Mouse (Mus musculus): ENCODE data around the gene Tiam2. TPM values are rescaled to one million over a fixed set of nuclear protein-coding genes. Genes with fewer than 3 reads are reported as not detected.

Tiam2 gene
- polyA plus RNA-seq, 1 experiment from 2014 or later: 5.5 TPM

DNA sequence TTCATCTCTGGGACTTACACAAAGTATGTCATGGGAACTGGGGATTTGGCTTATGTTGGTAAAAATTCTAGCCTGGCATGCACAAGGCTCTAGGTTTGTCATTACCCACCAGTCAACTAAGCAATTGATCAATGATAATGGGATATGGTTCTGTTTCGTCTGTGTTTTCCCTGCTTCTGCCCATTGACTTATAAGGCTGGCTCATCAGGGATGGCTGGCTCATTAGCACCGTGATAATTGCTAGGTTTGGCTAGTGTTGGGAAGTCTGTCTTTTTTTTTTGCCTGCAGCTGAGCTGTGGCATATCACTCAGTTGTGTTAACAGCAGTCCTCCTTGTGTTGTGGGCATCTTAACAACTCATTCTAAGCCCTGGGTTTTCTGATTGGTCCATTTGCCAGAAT is 36.8 kb downstream of the Tiam2 start:
- Histone ChIP-seq H3K27me3 (ENCODE audit: control insufficient read depth, insufficient read depth, low read length) (no peaks in the 10 kb centered on the region), H3K4me1 (replicated peaks; ENCODE audit: control insufficient read depth, insufficient read depth, low read length) (no peaks in the 10 kb centered on the region), H3K9me3 (ENCODE audit: control insufficient read depth, low read length) (no peaks in the 10 kb centered on the region), H3K27ac (ENCODE audit: low read depth, low read length) (no peak overlapping the region), H3K4me3 (ENCODE audit: low read depth, low read length) (no peak overlapping the region), H3K4me2 (replicated peaks; ENCODE audit: low read depth, low read length) (no peak overlapping the region), H3K9ac (ENCODE audit: low read depth, low read length) (no peak overlapping the region), H3K36me3 (ENCODE audit: control insufficient read depth, insufficient read depth, low read length) (no peaks in the 10 kb centered on the region)
- no peak for ATAC-seq (ENCODE audit: low FRiP score)
- DNase-seq (ENCODE audit: low spot score): no peak
- WGBS: 75% methylated on average over 2 of the region's 2 CpGs

DNA sequence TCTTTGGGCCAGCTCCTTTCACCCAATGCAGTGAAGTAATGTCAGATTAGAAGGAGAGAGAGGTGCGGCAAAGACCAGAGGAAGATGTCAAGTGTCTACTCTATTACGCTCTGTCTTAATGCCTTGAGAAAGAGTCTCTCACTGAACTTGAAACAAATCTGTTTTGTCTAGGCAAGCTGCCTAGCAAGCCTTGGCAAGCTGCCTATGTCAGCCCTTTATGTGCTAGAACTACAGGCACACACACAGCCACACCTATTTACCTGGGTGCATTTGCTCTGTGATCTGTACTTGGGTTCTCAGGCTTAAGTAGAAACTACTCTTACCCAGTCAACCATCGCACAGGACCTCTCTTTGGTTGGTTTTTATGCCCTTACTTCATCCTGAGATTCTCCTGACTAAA is 40.4 kb downstream of the Tiam2 start:
- H3K9ac ChIP-seq (ENCODE audit: low read depth, low read length): no peak overlapping the region
- 93% methylated on average over 3 of the region's 3 CpGs for WGBS
- no peak overlapping the region for H3K4me2 ChIP-seq (replicated peaks; ENCODE audit: low read depth, low read length)
- ATAC-seq (ENCODE audit: low FRiP score) (no peak), DNase-seq (ENCODE audit: low spot score) (no peak)
- no peaks in the 10 kb centered on the region for H3K36me3 ChIP-seq (ENCODE audit: control insufficient read depth, insufficient read depth, low read length)
- H3K27me3 ChIP-seq (ENCODE audit: control insufficient read depth, insufficient read depth, low read length): no peaks in the 10 kb centered on the region
- H3K4me3 ChIP-seq (ENCODE audit: low read depth, low read length): no peak overlapping the region
- H3K9me3 ChIP-seq (ENCODE audit: control insufficient read depth, low read length): no peaks in the 10 kb centered on the region
- H3K27ac ChIP-seq (ENCODE audit: low read depth, low read length): no peak overlapping the region
- H3K4me1 ChIP-seq (replicated peaks; ENCODE audit: control insufficient read depth, insufficient read depth, low read length): no peaks in the 10 kb centered on the region

DNA sequence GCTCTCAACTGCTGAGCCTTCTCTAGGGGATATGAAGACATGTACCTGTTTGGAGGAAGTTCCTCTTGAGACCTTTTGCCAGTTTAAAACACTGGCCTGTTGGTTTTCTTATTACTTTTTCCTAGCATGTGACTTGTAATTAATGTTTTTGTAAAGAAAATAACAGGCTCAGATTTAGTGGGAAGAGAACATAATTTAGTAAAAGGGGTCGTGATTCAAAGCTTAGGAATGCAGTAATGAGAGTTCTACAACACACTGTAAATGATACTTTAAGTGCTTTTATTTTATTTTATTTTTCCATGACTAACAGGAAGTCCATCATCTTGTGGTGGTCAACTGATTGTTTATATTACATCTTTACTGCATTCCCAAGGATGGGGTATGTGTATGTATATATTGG is 42.0 kb downstream of the Tiam2 start:
- WGBS: 79% methylated on average over 1 of the region's 1 CpGs

DNA sequence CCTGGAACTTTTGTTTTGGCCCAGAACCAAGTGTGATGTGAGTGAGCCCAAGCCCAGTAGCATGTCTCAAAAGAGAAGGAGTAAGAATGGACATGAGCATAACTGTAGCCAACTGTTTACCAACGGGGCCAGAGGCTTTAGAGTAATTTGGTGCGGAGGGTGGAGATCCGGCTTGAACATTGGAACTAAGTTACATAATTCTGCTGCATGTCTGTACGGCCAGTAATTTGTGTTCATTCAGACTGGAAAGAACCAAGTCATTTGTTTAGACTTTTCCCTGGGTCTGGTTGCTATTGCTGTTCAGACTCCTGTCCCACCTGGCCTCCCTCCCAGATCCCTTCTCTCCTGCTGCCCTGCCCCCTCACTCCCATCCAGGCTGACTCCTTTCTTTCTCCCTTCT is 43.3 kb downstream of the Tiam2 start:
- H3K4me2 ChIP-seq (replicated peaks; ENCODE audit: low read depth, low read length): no peak overlapping the region
- no peaks in the 10 kb centered on the region for H3K36me3 ChIP-seq (ENCODE audit: control insufficient read depth, insufficient read depth, low read length)
- H3K4me1 ChIP-seq (replicated peaks; ENCODE audit: control insufficient read depth, insufficient read depth, low read length): no peaks in the 10 kb centered on the region
- H3K27me3 ChIP-seq (ENCODE audit: control insufficient read depth, insufficient read depth, low read length): no peaks in the 10 kb centered on the region
- H3K4me3 ChIP-seq (ENCODE audit: low read depth, low read length): no peak overlapping the region
- ATAC-seq (ENCODE audit: low FRiP score): no peak
- WGBS: 88% methylated on average over 4 of the region's 4 CpGs
- no peak for DNase-seq (ENCODE audit: low spot score)
- H3K9me3 ChIP-seq (ENCODE audit: control insufficient read depth, low read length): no peaks in the 10 kb centered on the region
- H3K9ac ChIP-seq (ENCODE audit: low read depth, low read length): no peak overlapping the region
- H3K27ac ChIP-seq (ENCODE audit: low read depth, low read length): no peak overlapping the region

More for the DNA sequence above, 42.0 kb downstream of the Tiam2 start:
- Histone ChIP-seq H3K9me3 (ENCODE audit: control insufficient read depth, low read length) (no peaks in the 10 kb centered on the region), H3K36me3 (ENCODE audit: control insufficient read depth, insufficient read depth, low read length) (no peaks in the 10 kb centered on the region), H3K27ac (ENCODE audit: low read depth, low read length) (no peak overlapping the region), H3K4me2 (replicated peaks; ENCODE audit: low read depth, low read length) (no peak overlapping the region), H3K4me3 (ENCODE audit: low read depth, low read length) (no peak overlapping the region), H3K27me3 (ENCODE audit: control insufficient read depth, insufficient read depth, low read length) (no peaks in the 10 kb centered on the region), H3K9ac (ENCODE audit: low read depth, low read length) (no peak overlapping the region), H3K4me1 (replicated peaks; ENCODE audit: control insufficient read depth, insufficient read depth, low read length) (no peaks in the 10 kb centered on the region)
- no peak for DNase-seq (ENCODE audit: low spot score)
- ATAC-seq (ENCODE audit: low FRiP score): no peak

DNA sequence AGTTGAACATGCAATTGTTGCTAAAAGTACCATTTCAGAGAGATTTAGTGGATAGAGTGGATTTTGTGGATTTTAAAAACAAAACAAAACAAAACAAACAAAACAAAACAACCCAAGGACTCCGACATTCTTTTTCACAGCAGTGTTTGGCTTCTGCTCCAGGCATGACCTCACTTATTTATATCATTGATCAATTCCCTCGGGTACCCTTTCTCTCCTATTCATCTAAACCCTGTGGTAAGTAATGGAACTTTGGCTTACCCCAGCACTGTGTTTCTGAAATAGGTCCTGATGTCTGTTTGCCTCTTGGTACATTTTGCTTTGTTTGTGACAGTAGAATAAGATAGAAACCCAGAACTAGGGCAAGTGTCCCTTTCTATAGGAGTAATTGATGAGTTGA is 52.2 kb downstream of the Tiam2 start:
- DNase-seq (ENCODE audit: low spot score) (no peak), ATAC-seq (ENCODE audit: low FRiP score) (no peak)
- Histone ChIP-seq H3K36me3 (ENCODE audit: control insufficient read depth, insufficient read depth, low read length) (no peaks in the 10 kb centered on the region), H3K4me1 (replicated peaks; ENCODE audit: control insufficient read depth, insufficient read depth, low read length) (no peaks in the 10 kb centered on the region), H3K27ac (ENCODE audit: low read depth, low read length) (no peak overlapping the region), H3K9me3 (ENCODE audit: control insufficient read depth, low read length) (no peaks in the 10 kb centered on the region), H3K4me2 (replicated peaks; ENCODE audit: low read depth, low read length) (no peak overlapping the region), H3K9ac (ENCODE audit: low read depth, low read length) (no peak overlapping the region), H3K27me3 (ENCODE audit: control insufficient read depth, insufficient read depth, low read length) (no peaks in the 10 kb centered on the region), H3K4me3 (ENCODE audit: low read depth, low read length) (no peak overlapping the region)
- 54% methylated on average over 2 of the region's 2 CpGs for WGBS

DNA sequence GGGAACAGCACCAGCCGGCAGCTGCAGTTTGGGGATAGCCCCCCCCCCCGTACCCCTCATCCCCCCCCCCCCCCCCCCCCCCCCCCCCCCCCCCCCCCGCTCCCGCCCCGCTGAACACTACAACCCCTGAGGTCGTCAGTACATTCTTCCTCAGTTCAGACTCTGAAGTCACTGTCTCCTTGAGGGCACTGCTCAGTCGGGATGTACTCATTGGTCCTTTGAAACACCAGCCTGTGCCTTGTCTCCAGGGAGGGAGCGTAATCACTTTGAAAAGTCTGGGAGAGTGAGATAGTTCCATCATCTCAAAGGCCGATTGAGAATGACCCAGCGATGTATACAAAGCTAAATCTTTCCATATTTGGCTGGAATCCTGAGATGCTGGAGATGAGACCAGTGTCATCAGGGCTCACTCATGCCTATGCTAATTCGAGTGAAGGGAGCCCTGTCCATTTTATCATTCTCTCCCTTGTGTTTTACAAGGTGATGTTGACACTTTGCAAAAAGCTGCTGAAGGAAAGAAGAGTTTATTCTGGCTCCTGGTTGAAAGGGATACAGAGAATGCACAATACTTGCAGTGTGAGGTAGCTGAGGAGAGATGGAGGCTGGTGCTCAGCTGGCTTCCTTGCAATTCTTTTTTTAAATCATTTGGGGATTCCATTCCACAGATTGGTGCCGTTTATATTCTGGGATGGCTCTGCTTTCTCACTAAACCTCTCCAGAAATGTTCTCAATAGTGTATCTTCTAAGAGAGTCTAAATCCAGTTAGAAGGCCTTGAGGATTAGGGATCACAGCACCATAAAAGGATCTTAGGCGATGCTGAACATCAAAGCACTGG is 53.6 kb downstream of the Tiam2 start:
- no peak for ATAC-seq (ENCODE audit: low FRiP score)
- Histone ChIP-seq H3K27ac (ENCODE audit: low read depth, low read length) (no peak overlapping the region), H3K36me3 (ENCODE audit: control insufficient read depth, insufficient read depth, low read length) (no peaks in the 10 kb centered on the region), H3K4me2 (replicated peaks; ENCODE audit: low read depth, low read length) (no peak overlapping the region), H3K27me3 (ENCODE audit: control insufficient read depth, insufficient read depth, low read length) (no peaks in the 10 kb centered on the region), H3K4me3 (ENCODE audit: low read depth, low read length) (no peak overlapping the region), H3K9me3 (ENCODE audit: control insufficient read depth, low read length) (no peaks in the 10 kb centered on the region), H3K4me1 (replicated peaks; ENCODE audit: control insufficient read depth, insufficient read depth, low read length) (no peaks in the 10 kb centered on the region), H3K9ac (ENCODE audit: low read depth, low read length) (no peak overlapping the region)
- DNase-seq (ENCODE audit: low spot score): no peak
- 46% methylated on average over 9 of the region's 13 CpGs for WGBS

DNA sequence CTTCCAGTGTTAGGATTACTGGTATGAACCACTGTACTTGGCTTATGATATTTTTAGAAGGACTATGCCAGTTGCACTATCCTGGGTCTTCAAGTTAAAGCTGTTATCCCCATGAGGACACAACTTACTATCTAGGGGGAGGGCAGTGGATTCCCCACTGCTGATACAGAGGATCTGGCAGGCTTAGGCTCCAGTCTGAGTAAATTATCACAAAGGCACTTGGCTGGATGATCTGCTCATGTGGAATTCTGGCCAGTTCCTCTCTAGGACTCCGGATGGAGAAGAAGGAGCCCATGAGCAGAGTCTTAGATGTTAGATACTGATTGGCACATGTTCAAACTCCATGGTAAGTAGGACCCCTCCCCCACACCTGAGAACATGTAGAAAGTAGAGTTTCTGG is 59.0 kb downstream of the Tiam2 start:
- Histone ChIP-seq H3K27me3 (ENCODE audit: control insufficient read depth, insufficient read depth, low read length) (no peaks in the 10 kb centered on the region), H3K27ac (ENCODE audit: low read depth, low read length) (no peak overlapping the region), H3K36me3 (ENCODE audit: control insufficient read depth, insufficient read depth, low read length) (no peaks in the 10 kb centered on the region), H3K4me1 (replicated peaks; ENCODE audit: control insufficient read depth, insufficient read depth, low read length) (no peaks in the 10 kb centered on the region), H3K9me3 (ENCODE audit: control insufficient read depth, low read length) (no peaks in the 10 kb centered on the region), H3K9ac (ENCODE audit: low read depth, low read length) (no peak overlapping the region), H3K4me3 (ENCODE audit: low read depth, low read length) (no peak overlapping the region), H3K4me2 (replicated peaks; ENCODE audit: low read depth, low read length) (no peak overlapping the region)
- ATAC-seq (ENCODE audit: low FRiP score) (no peak), DNase-seq (ENCODE audit: low spot score) (no peak)
- WGBS: 80% methylated on average over 1 of the region's 1 CpGs

DNA sequence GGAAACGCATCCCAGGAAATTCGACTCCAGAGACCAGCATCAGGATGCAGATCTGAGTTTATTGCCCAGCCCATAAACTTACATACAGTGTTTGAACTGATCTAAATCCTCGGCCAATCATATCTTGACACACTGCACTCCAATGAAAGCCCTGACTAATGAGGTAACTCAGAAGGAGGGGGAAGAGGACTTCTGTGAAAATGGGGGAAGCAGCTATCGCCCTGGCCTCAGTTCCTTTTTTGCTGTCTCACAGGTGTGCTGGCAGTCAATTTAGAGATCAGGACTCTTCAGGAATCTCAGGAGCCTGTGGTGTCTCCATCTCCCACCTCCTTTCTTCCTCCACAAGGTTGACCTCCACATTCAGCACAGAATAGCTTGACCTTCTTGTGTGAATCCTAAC is 61.4 kb downstream of the Tiam2 start:
- H3K27ac ChIP-seq (ENCODE audit: low read depth, low read length): no peak overlapping the region
- H3K4me2 ChIP-seq (replicated peaks; ENCODE audit: low read depth, low read length): no peak overlapping the region
- H3K9ac ChIP-seq (ENCODE audit: low read depth, low read length): no peak overlapping the region
- H3K36me3 ChIP-seq (ENCODE audit: control insufficient read depth, insufficient read depth, low read length): no peaks in the 10 kb centered on the region
- no peak overlapping the region for H3K4me3 ChIP-seq (ENCODE audit: low read depth, low read length)
- no peaks in the 10 kb centered on the region for H3K27me3 ChIP-seq (ENCODE audit: control insufficient read depth, insufficient read depth, low read length)
- ATAC-seq (ENCODE audit: low FRiP score): no peak
- no peak for DNase-seq (ENCODE audit: low spot score)
- H3K4me1 ChIP-seq (replicated peaks; ENCODE audit: control insufficient read depth, insufficient read depth, low read length): no peaks in the 10 kb centered on the region
- WGBS: 64% methylated on average over 4 of the region's 4 CpGs
- no peaks in the 10 kb centered on the region for H3K9me3 ChIP-seq (ENCODE audit: control insufficient read depth, low read length)

DNA sequence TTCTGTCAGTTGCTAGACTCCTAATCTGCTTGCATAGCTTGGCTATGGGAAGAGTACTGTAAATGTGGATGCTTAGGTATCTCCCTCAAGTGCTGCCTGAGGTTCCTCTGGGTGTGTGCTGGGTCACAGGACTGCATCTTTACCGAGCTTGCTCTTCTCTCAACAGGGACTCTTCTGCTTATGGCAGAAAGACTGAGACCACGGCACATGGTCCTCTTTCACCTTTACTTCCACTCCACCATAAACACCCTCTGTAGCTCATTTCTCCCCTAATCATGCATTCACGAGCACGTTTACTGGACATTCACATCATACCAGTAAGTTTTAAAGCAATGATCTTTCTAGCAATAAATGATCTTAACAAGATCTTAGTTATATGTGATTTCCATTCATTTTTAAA is 63.4 kb downstream of the Tiam2 start:
- no peak for ATAC-seq (ENCODE audit: low FRiP score)
- H3K4me2 ChIP-seq (replicated peaks; ENCODE audit: low read depth, low read length): no peak overlapping the region
- DNase-seq (ENCODE audit: low spot score): no peak
- H3K9me3 ChIP-seq (ENCODE audit: control insufficient read depth, low read length): no peaks in the 10 kb centered on the region
- no peak overlapping the region for H3K4me3 ChIP-seq (ENCODE audit: low read depth, low read length)
- no peak overlapping the region for H3K27ac ChIP-seq (ENCODE audit: low read depth, low read length)
- H3K4me1 ChIP-seq (replicated peaks; ENCODE audit: control insufficient read depth, insufficient read depth, low read length): no peaks in the 10 kb centered on the region
- WGBS: 84% methylated on average over 4 of the region's 4 CpGs
- no peaks in the 10 kb centered on the region for H3K36me3 ChIP-seq (ENCODE audit: control insufficient read depth, insufficient read depth, low read length)
- no peaks in the 10 kb centered on the region for H3K27me3 ChIP-seq (ENCODE audit: control insufficient read depth, insufficient read depth, low read length)
- H3K9ac ChIP-seq (ENCODE audit: low read depth, low read length): no peak overlapping the region

All from hindbrain, embryonic 11.5 days (tissue).